Mouse (Mus musculus): ENCODE measurements at regions not wholly inside any gene's neighbourhood (a gene's known extent, or its start where the extent isn't known, plus 50 kb on each side); places are given as distances from the start of the nearest gene placed in this dataset.

DNA sequence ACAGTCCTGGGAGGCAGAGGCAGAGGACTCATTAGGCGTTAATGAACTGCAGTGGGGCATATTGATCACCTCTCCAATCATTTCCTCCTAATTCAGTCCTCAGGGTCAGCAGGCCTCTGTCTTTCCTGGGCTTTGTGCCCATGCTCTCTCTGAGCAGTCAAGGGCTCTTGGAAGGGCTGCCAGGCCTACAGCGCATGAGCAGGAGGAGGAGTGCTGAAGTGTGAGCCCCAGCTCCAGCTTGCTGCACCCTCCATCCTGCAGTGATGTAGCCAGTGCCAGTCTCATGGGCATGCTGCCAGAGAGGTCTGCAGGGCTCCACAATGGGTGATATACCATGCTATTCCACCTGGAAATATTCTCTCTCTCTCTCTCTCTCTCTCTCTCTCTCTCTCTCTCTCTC lies 89.6 kb upstream of the Pja1 start:
- 68% methylated on average over 2 of the region's 2 CpGs for WGBS

DNA sequence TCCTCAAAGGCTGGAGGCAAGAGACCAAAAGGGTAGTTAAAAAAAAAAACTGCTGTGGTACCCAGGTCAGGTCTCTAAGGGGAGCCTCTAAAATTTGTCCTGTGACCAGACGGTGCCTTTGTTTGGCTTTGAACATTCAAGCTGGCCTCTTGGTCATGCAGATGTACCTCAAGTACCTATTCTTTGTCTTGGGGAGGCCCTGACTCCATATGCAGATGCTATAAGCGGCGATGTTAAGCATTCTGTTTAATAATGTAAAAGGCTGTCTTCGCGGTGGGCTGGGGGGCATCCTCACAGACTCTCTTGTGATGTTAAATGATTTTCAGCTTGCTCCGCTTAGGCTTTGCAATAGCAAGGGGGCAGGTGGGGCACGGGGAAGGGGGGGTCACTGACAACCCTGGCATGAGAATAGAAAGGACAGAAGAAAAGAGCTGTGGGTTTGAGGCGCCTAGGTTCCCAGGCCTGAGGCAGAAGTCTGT lies 85.8 kb upstream of the Pja1 start:
- no peak for ATAC-seq (ENCODE audit: low FRiP score, low TSS enrichment)
- no peak overlapping the region for H3K4me2 ChIP-seq (replicated peaks; ENCODE audit: low read depth)
- H3K27ac ChIP-seq (replicated peaks), result no peak overlapping the region
- TF ChIP-seq EP300 (optimal IDR thresholded peaks at IDR 0.05) (no peak), CTCF (IDR thresholded peaks at IDR 0.05; ENCODE audit: low read depth) (no peak)
- no peak overlapping the region for H3K4me3 ChIP-seq (ENCODE audit: low read depth, low read length)
- H3K9ac ChIP-seq (ENCODE audit: low read length), result no peak overlapping the region
- no peaks in the 10 kb centered on the region for H3K27me3 ChIP-seq (ENCODE audit: control insufficient read depth, insufficient read depth, low read length)
- no peaks in the 10 kb centered on the region for H3K4me1 ChIP-seq (replicated peaks; ENCODE audit: control insufficient read depth, insufficient read depth)
- no peak for DNase-seq (ENCODE audit: low spot score)
- WGBS, result 57% methylated on average over 8 of the region's 8 CpGs
- H3K9me3 ChIP-seq (ENCODE audit: control insufficient read depth, low read length), result no peaks in the 10 kb centered on the region
- H3K36me3 ChIP-seq (ENCODE audit: control insufficient read depth, insufficient read depth, low read length), result no peaks in the 10 kb centered on the region

More for the DNA sequence above, 89.6 kb upstream of the Pja1 start:
- Histone ChIP-seq H3K4me1 (replicated peaks; ENCODE audit: control insufficient read depth, insufficient read depth) (no peaks in the 10 kb centered on the region), H3K4me2 (replicated peaks; ENCODE audit: low read depth) (no peak overlapping the region), H3K9ac (ENCODE audit: low read length) (no peak overlapping the region), H3K9me3 (ENCODE audit: control insufficient read depth, low read length) (no peaks in the 10 kb centered on the region), H3K4me3 (ENCODE audit: low read depth, low read length) (no peak overlapping the region), H3K27ac (replicated peaks) (no peak overlapping the region), H3K27me3 (ENCODE audit: control insufficient read depth, insufficient read depth, low read length) (no peaks in the 10 kb centered on the region), H3K36me3 (ENCODE audit: control insufficient read depth, insufficient read depth, low read length) (no peaks in the 10 kb centered on the region)
- TF ChIP-seq EP300 (optimal IDR thresholded peaks at IDR 0.05), result no peak
- no peak for TF ChIP-seq CTCF (IDR thresholded peaks at IDR 0.05; ENCODE audit: low read depth)
- DNase-seq (ENCODE audit: low spot score) (no peak), ATAC-seq (ENCODE audit: low FRiP score, low TSS enrichment) (no peak)

DNA sequence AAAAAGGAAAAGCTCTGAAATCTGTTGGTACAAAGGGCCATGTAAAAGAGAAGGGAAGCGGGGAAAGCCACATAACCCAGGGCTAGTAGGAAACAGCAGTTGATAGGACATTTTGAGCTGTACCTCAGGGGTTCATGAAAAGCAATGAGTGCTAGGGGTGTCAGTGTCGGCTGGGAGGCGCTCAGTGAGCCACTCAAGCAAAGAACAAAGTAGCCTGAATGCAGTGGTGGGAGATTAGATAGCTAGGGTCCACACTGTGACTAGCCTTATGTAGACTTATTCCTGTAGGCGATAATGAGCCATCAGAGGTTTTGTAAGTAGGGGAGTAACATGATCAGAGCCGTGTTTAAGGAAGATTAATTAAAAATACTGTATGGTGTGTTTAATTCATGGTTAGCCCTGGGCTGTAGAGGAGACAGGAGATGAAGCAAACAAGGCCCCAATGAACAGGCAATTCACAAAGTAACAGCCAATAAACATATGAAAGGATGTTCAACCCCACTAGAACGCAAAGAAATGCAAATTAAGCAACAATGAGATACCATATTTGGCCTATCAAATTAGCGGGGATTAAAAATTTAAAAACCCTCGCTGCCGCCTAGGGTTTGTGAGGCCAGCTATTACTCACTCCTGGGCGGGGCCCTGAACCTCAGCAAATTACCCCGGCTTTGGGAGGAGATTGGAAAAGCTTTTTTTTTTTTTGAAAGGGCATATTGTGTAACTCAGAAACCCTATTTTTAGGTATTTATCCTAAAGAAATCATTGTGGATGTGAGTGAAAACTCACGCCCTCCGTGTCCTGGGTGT lies 85.1 kb upstream of the Pja1 start:
- no peak overlapping the region for H3K27ac ChIP-seq (replicated peaks)
- no peaks in the 10 kb centered on the region for H3K27me3 ChIP-seq (ENCODE audit: control insufficient read depth, insufficient read depth, low read length)
- no peak for TF ChIP-seq CTCF (IDR thresholded peaks at IDR 0.05; ENCODE audit: low read depth)
- no peak for TF ChIP-seq EP300 (optimal IDR thresholded peaks at IDR 0.05)
- no peaks in the 10 kb centered on the region for H3K9me3 ChIP-seq (ENCODE audit: control insufficient read depth, low read length)
- H3K36me3 ChIP-seq (ENCODE audit: control insufficient read depth, insufficient read depth, low read length), result no peaks in the 10 kb centered on the region
- WGBS, result 52% methylated on average over 13 of the region's 13 CpGs
- H3K4me1 ChIP-seq (replicated peaks; ENCODE audit: control insufficient read depth, insufficient read depth), result no peaks in the 10 kb centered on the region
- H3K4me2 ChIP-seq (replicated peaks; ENCODE audit: low read depth), result no peak overlapping the region
- DNase-seq (ENCODE audit: low spot score), result no peak
- no peak overlapping the region for H3K4me3 ChIP-seq (ENCODE audit: low read depth, low read length)
- H3K9ac ChIP-seq (ENCODE audit: low read length), result no peak overlapping the region
- no peak for ATAC-seq (ENCODE audit: low FRiP score, low TSS enrichment)

DNA sequence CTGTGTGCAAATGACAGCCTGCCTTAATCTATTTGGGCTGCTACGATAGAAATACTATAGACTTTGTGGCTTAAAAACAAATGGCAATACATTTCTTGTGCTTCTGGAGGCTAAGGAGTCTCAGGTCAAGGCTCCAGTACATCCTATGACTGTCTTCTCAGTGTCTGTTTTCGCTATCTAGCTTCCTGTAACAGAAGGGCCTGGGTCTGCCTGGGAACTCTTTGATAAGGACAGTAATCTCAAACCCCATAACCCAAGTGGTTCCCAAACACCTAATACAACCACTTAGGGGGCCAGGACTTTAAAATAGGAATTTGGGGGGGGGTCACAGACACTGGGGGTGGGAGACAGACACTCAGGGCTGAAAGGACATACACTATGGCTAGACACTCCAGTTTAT lies 81.7 kb upstream of the Pja1 start:
- Histone ChIP-seq H3K27ac (replicated peaks) (no peak overlapping the region), H3K36me3 (ENCODE audit: control insufficient read depth, insufficient read depth, low read length) (no peaks in the 10 kb centered on the region), H3K9ac (ENCODE audit: low read length) (no peak overlapping the region), H3K4me2 (replicated peaks; ENCODE audit: low read depth) (no peak overlapping the region), H3K9me3 (ENCODE audit: control insufficient read depth, low read length) (no peaks in the 10 kb centered on the region), H3K4me3 (ENCODE audit: low read depth, low read length) (no peak overlapping the region), H3K27me3 (ENCODE audit: control insufficient read depth, insufficient read depth, low read length) (no peaks in the 10 kb centered on the region), H3K4me1 (replicated peaks; ENCODE audit: control insufficient read depth, insufficient read depth) (no peaks in the 10 kb centered on the region)
- 64% methylated on average over 2 of the region's 2 CpGs for WGBS
- TF ChIP-seq CTCF (IDR thresholded peaks at IDR 0.05; ENCODE audit: low read depth), result no peak
- TF ChIP-seq EP300 (optimal IDR thresholded peaks at IDR 0.05), result no peak
- DNase-seq (ENCODE audit: low spot score) (no peak), ATAC-seq (ENCODE audit: low FRiP score, low TSS enrichment) (no peak)

DNA sequence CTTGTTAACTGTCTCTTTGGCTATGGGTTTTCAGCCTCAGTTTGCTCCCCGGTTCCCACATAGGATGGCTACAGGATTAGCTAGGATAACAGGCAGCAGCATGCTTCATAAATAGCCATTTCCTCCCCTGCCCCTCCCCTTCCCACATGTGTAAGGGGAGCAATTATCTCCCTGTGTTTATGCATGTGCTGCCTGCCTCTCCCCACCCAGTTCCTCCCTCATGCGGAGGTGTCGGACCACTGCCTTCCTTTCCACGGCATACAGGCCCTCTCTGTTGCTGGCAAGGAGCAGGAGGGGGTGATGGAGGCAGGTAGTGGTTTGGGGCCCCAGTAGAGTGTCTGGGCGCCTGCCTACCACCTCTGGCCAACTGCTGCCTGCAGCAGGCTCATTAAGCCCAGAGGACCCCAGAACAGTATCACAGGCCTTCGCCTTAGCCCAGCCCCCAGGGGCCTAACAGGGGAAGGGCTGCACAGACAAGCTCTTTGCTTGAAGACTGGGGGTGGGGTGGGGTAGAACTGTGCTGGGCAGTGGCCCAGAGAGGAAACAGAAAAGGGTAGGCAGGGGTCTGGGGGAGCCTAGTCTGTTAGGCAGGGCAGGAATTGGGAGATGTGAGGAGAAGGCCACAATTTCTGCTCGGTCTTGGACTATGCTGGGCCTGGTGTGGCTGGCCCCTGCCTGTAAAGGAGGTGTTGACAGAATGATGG lies 79.1 kb upstream of the Pja1 start:
- Histone ChIP-seq H3K27ac (replicated peaks) (no peak overlapping the region), H3K4me3 (ENCODE audit: low read depth, low read length) (no peak overlapping the region), H3K36me3 (ENCODE audit: control insufficient read depth, insufficient read depth, low read length) (no peaks in the 10 kb centered on the region), H3K4me1 (replicated peaks; ENCODE audit: control insufficient read depth, insufficient read depth) (no peaks in the 10 kb centered on the region), H3K27me3 (ENCODE audit: control insufficient read depth, insufficient read depth, low read length) (no peaks in the 10 kb centered on the region), H3K9ac (ENCODE audit: low read length) (no peak overlapping the region), H3K4me2 (replicated peaks; ENCODE audit: low read depth) (no peak overlapping the region), H3K9me3 (ENCODE audit: control insufficient read depth, low read length) (no peaks in the 10 kb centered on the region)
- DNase-seq (ENCODE audit: low spot score) (no peak), ATAC-seq (ENCODE audit: low FRiP score, low TSS enrichment) (no peak)
- TF ChIP-seq CTCF (IDR thresholded peaks at IDR 0.05; ENCODE audit: low read depth) (no peak), EP300 (optimal IDR thresholded peaks at IDR 0.05) (no peak)
- 43% methylated on average over 7 of the region's 7 CpGs for WGBS

All from stomach, postnatal 0 days (tissue).